Mouse (Mus musculus): ENCODE data around the gene Zfp609.
"Not testable (repeated sequence)": the region's sequence is repeated elsewhere in the genome, so short reads cannot be mapped to it uniquely, and the experiment has no call there.

Gene Zfp609

DNA sequence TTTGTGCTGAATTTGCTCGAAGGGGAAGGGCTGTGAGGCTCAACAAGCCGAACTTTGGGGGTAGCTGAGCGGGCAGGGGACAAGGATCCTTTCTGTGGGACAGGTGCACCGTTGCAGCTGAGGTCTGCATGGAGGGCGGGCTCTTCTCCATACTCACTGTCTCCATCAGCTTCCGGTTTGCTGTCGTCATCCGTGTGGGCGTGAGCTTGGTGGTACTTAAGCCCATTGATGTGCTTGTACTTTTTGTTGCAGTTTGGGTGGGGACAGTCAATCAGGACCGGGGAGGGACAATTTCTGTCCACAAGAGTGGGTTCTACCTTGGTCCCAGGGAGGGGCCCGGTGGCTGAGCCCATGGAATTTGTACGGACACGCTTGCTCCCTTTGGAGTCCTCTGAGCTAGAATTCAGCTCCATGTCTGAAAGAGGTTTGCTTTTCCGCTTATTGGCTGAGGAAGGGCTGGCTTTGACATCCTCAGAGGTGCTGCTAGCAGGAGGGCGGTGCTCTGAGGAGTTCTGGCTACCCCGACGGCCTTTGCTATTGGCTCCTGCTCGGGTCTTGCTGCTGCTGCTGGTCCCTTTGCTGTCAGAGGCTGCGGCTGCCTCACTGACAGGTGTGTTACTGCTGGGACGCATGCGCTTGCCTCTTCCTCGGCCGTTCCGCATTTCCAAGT is 123.3 kb downstream of the Zfp609 start:
- DNase-seq: no peak

DNA sequence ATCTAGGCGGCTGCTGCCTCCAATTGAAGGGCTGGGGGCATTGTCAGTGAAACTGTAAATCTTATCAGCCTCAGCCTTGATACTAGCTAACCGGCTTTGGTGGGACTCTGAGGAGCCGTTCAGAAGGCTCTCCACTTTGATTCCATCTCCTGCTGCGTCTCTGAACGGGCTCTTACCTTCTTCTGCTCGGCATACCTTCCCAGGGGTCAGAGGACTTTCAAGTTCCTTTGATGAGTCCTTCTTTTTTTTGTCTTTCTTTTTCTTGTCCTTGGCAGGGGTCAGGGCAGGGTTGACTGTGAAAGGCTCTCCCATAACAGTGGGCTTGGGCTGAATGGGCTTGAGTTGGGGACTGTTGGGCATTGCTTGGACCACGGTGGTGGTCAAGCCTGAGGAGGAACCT is 124.1 kb downstream of the Zfp609 start:
- DNase-seq: no peak

DNA sequence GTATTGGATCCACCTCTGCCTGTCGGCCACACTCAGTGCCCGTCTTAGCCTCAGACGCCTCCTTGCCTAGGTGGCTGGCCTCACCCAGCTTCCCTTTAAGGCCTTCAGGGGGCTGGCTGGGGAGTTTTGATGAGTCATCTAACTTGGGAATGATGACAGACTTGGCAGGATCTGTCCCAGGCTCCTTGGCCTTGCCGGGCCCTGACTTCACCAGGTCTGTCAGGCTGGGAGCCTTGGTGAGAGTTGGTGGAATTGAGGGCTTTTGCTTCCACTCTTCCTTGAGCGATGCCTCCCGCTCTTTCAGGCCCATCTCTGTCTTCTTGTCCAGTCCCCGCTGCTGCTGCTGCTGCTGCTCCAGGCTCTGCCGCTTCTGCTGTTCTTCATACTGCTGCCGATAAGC is 125.1 kb downstream of the Zfp609 start:
- DNase-seq: no peak

GRCm38 (mm10) chr9:65700504-65700903 is 126.9 kb downstream of the Zfp609 start:
- DNase-seq: no peak

- no peak for DNase-seq
Measured at GRCm38 (mm10) chr9:65697992-65698391, 129.4 kb downstream of the Zfp609 start.

- DNase-seq: no peak
Measured at GRCm38 (mm10) chr9:65697356-65697755, 130.0 kb downstream of the Zfp609 start.

DNA sequence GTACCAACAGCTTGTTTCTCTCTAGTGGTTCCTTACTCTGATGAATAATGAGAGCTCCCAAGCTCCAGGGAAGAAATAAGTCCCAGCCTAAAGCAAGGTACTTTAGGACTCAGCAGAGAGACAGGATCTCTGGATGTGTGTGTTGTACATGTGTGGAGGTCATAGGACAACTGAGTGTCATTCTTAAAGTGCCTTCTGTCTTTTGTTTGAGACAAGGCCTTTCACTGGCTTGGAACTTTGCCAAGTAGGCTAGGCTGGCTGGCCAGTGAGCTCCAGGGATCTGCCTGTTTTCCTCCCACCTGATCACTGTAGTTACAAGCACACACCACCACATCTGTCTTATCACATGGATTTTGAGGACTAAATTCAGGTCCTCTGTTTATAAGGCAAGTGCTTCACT is 131.0 kb downstream of the Zfp609 start:
- DNase-seq: peak; percentile 56

DNA sequence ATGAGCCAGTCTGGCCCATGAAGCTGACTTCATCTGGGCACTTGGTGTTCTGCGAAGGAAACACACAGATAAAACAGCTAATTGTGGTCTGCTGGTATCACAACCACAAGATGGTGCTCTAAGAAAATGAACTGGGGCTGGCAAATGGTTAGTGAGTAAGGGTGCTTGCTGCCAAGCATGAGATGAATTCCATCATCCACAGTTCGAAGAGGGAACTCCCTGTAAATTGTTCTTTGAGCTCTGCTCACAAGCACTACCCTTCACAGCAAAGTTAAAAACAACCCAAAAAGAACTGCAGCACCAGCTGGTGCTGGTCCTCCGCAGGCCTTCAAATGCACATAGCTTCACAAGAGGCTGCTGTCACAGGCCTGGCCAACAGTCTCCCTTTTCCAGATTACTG is 131.7 kb downstream of the Zfp609 start:
- DNase-seq: peak; percentile 58

DNA sequence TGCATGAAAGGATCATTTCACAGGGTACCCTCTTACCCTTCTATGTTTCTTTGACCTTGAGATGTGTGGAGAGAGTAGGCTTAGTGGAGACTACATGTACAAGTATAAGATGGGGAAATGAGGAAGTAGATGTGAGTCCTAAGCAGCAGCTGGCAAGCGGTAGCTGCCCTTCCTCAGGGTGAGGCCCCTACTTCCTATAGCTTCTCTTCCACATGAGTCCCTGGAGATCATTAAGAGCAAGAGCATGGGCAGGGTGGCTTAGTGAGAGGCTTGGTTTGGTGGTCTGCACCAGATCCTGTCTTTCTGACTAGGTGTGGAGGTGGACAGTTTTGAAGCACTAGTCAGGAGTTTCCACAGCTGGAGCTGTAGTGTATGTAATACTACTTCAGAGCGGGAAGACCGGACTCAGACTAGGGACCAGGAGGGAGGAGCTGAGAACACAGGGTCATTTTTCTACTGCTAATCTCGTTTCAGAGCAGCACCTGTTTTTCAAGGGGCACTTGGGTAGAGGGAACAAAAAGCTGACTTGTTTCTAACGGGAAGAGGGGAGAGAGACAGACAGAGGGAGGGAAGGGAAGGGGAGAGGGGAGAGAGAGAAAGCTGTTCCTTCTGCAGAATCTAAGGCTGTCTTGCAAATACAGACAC is 134.3 kb downstream of the Zfp609 start:
- DNase-seq: no peak

DNA sequence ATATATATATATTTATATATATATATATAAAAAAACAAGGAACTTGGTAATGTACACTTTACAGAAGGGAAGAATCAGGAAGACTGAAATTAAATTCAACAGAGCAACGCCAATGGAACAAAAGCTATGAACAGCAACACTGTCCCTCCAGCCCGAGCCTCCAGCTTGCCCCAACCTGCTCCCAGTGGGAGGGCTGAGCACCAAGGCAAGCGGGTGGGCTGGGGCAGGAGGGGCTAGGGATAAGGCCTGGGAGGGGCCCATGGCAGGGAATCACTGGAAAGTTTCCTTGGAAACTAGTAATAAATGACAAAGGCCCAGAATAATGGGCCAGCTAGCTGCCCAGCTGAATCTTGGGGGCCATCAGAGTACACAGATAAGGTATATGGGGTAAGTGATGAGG is 134.9 kb downstream of the Zfp609 start:
- no peak for DNase-seq

DNA sequence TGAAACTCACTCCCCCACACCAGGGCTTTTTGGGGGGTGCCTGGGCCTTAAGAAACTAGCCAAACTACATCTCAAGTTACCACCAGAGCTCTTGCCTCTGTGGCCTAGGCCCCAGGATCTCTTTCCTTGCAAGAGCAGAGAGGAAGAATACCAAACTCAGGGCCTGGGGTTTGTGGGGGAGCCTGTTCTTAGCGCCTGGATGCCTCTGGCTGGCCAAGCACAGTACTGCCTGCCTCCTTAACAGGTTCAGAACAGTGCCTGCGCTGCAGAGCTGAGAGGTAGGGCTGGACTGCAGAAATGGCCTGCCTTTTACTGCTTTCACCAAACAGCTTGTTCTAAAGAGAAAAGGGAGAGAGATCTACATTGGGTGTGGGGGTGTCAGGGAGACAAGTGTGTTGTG is 137.5 kb downstream of the Zfp609 start:
- DNase-seq: not testable (repeated sequence)

- no peak for DNase-seq
Measured at GRCm38 (mm10) chr9:65684704-65685103, 142.7 kb downstream of the Zfp609 start.

GRCm38 (mm10) chr9:65682994-65683393 is 144.4 kb downstream of the Zfp609 start:
- no peak for DNase-seq

DNA sequence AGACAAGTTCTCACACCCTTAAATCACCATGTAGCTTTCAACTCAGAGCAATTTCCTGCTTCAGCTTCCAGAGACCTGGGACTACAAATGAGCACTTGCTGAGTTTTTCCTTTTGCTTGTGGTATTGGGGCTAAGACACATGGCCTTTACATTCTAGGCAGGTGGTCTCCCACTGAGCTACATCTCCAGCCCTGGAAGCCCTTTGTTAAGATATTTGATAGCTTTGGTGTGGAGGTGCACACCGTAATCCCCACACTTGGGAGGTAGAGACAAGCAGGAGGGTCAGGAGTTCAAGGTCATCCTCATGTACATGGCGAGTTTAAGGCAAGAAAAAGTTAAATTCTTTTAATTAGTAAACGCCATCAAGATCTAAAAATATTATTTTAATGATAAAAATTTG is 145.2 kb downstream of the Zfp609 start:
- no peak for DNase-seq

DNA sequence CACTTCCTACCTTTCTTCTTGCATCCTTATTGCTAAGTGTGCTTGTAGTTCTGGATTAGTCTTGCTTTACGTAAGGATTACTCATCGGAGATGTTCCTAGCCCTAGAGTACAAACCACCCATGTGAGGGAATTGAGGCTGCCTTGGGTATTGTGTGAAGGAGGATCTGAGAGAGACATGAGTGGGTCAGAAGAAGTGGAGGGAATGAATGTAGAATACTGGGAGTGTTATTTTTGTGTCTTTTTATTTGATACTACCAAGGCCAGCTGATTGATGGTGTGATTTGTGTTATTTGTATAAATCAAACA is 145.8 kb downstream of the Zfp609 start:
- no peak for DNase-seq

DNA sequence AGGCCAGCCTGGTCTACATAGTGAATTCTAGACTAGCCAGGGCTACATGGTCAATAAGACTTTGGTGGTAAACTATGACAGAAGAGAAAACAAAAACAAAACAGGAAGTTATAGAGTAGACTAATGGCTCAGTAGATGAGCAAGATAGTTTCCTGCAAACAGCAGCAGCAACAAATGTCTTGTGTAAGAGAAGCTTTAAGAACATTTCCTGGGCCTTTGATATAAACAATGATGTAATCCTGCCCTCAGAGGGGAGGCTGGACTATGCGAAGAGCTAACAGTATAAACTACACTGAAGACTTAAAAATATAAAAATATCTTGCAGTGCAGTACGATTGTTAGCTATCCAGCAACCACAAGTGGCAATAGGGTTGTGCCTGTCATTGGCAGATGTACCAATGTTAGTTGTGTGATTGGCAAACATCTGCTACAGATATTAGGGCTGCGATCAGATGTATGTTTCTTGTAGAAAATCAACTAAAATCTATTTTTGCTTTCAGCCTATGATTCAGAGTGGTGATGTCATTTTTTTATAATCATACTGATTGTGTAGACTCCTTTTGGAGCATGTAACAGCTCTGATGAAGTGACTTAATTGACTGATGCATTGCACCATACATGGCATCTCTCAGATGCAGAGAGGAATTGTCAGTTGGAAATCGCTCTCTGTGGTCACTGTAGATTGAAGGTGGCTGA is 146.3 kb downstream of the Zfp609 start:
- no peak for DNase-seq

GRCm38 (mm10) chr9:65679181-65679761 is 148.1 kb downstream of the Zfp609 start:
- DNase-seq: peak; percentile 84

- no peak for DNase-seq
Measured at GRCm38 (mm10) chr9:65677119-65677462, 150.3 kb downstream of the Zfp609 start.

GRCm38 (mm10) chr9:65676358-65677118 is 150.8 kb downstream of the Zfp609 start:
- DNase-seq: peak; percentile 99

DNA sequence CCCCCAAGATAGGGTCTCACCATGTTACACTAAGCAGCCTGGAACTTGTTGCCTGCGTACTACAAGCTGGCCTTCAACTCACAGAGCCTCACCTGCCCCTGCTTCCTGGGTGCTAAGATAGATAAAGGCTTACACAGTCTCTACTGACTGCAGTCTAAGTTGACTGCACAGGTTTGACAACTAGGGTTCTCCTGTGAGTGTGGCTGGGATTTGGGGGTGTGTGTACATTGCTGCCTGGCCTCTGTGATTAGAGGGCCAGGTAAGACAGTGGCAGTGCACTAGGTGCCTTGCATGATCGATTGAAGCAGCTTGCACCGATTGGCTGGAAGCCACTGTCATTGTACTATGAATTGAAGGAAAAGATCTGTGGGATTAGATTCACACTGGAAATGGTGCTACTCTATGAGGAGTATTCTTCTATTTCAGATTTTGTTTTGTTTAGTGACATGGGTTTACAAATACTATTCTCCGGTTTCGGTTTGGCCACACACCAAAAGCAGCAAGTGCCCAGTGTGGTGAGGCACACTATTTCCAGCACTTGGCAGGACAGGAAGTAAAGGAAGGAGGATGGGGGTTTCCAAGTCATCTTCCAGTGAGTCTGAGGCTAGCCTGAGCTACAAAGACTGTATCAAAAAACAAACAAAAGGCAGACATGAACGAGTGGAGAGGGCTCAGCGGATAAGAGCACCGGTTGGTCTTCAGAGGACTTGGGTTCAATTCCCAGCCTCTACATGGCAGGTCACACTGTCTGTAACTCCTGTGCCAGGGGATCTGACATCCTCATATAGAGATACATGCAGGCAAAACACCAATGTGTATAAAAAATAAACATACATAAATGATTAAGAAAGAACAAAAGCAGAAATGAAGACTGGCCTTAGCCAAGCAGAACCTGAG is 151.7 kb downstream of the Zfp609 start:
- no peak for DNase-seq

DNA sequence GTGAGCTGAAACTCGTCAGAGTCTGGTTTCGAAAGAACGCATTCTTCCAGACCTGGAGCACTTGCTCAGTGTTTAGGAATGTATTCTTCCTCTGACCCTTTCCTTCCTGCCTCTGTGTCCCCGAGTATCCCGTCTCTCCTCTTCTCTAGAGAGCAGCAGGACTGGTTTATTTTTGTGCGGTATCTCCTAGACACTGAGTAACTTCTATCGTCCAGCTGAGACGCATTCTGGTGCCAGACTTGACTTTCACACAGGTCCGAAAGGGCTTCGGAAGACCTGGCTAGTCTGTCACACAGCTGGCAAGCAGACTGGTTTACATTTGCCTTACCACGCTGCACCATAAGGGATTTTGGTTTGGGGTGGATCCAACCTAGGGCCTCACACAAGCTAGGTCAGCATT is 154.4 kb downstream of the Zfp609 start:
- peak; percentile 33 for DNase-seq

- DNase-seq: peak; percentile 93
Measured at GRCm38 (mm10) chr9:65671431-65671931, 155.9 kb downstream of the Zfp609 start.

All from kidney, postnatal 14 days (tissue).